Mouse (Mus musculus): ENCODE measurements at regions not wholly inside any gene's neighbourhood (a gene's known extent, or its start where the extent isn't known, plus 50 kb on each side); places are given as distances from the start of the nearest gene placed in this dataset.

DNA sequence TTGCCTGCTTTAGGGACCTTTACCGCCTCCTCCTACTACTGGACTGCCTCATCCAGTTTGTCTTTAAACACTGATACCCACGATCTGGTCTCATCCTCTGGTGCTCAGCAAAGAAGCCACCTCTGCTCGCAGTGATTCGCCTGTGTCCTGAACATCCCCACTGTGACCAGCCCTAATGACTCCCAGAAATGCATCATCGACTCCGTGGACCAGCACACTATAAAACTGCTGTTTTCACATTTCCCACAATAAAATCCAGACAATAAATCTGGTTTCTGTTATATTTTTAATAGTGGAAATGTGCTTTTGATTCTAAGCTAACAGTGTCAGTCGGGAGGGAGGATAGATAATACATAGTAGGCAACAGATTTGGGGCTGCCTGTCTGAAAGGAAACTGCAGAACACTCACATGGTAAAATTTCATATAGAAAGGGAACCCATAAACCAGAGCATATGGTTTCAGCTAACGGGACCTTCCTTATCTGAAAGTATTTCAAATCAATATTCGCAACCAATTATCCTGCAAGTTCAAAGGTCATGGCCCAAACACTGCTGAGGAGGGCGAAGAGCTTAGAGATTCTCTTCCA lies 233.7 kb upstream of the Cxadr start:
- TF ChIP-seq POLR2A (IDR thresholded peaks at IDR 0.05; ENCODE audit: control insufficient read depth, low read depth, low read length) = no peak
- no peak for TF ChIP-seq CTCF (IDR thresholded peaks at IDR 0.05; ENCODE audit: control insufficient read depth, insufficient read depth, insufficient replicate concordance, low read depth, low read length)
- H3K27ac ChIP-seq (ENCODE audit: control insufficient read depth, insufficient read depth, low read depth, low read length) = no peak overlapping the region
- H3K27me3 ChIP-seq (ENCODE audit: control insufficient read depth, insufficient read depth, low read length) = no peaks in the 10 kb centered on the region
- no peaks in the 10 kb centered on the region for H3K4me1 ChIP-seq (ENCODE audit: control insufficient read depth, insufficient read depth, low read length)
- H3K36me3 ChIP-seq (ENCODE audit: control insufficient read depth, insufficient read depth, low read length) = no peaks in the 10 kb centered on the region
- H3K4me3 ChIP-seq (ENCODE audit: control insufficient read depth, low read depth, low read length) = no peak overlapping the region

DNA sequence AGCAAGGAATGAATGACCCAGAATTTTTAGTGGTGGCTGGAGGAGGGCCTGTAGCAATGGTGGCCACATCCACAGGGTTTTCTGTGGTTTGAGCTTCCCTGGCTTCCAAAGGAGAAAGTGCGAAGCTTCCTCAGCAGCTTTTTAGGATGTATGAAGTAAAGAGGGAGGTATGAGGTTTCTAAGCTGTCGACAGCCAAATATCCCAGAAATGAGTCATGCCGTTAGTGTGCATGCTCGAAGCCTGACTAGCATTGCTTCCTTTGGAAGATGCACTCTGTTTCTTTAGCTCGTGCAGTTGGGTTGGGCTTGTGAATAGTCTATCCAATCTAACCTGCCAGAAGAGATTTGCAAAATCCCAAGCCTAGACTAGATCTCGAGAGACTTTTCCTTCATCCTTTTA lies 240.8 kb upstream of the Cxadr start:
- no peaks in the 10 kb centered on the region for H3K36me3 ChIP-seq (ENCODE audit: control insufficient read depth, insufficient read depth, low read length)
- H3K27me3 ChIP-seq (ENCODE audit: control insufficient read depth, insufficient read depth, low read length) = no peaks in the 10 kb centered on the region
- no peak overlapping the region for H3K4me3 ChIP-seq (ENCODE audit: control insufficient read depth, low read depth, low read length)
- H3K4me1 ChIP-seq (ENCODE audit: control insufficient read depth, insufficient read depth, low read length) = no peaks in the 10 kb centered on the region
- TF ChIP-seq POLR2A (IDR thresholded peaks at IDR 0.05; ENCODE audit: control insufficient read depth, low read depth, low read length) (no peak), CTCF (IDR thresholded peaks at IDR 0.05; ENCODE audit: control insufficient read depth, insufficient read depth, insufficient replicate concordance, low read depth, low read length) (no peak)
- no peak overlapping the region for H3K27ac ChIP-seq (ENCODE audit: control insufficient read depth, insufficient read depth, low read depth, low read length)

DNA sequence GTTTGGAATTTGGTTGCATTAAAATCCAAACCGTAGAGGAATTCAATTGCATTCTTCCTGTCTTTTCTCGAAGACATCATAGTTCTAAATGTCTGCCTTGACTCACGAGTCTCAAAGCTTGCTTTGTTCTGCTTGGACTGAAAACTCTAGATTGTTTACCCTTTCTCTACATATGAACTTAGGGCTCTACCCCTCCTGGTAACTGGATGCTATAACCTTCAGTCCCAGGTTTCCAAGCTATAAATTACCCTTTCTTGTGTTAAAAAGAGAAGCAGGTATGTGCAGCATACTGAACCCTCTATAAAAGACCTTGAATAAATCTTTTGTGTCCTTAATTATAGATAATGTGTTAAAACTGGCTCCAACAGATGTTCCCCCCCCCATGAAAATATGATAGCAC lies 243.7 kb upstream of the Cxadr start:
- Histone ChIP-seq H3K4me1 (ENCODE audit: control insufficient read depth, insufficient read depth, low read length) (no peaks in the 10 kb centered on the region), H3K27ac (ENCODE audit: control insufficient read depth, insufficient read depth, low read depth, low read length) (no peak overlapping the region)
- TF ChIP-seq CTCF (IDR thresholded peaks at IDR 0.05; ENCODE audit: control insufficient read depth, insufficient read depth, insufficient replicate concordance, low read depth, low read length) (no peak), POLR2A (IDR thresholded peaks at IDR 0.05; ENCODE audit: control insufficient read depth, low read depth, low read length) (no peak)

DNA sequence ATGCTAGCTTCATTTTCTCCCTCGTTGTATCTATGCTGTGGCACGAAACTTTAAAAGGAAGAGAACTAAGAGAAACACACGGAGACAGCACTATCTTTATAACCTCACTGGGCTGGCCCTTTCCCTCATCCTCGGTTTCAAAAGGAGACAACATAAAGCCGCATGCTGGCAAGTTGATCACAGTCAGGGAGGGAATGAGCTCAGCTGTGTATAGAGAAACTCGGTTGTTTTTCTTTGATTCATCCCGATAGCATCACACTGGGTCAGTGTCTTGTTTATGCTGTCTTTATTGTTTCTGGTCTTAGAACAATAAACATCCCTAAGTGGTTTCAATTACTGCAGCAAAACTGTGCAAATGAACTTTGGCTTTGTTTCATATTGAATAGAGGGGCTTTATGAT lies 249.2 kb upstream of the Cxadr start:
- no peaks in the 10 kb centered on the region for H3K27me3 ChIP-seq (ENCODE audit: control insufficient read depth, insufficient read depth, low read length)
- peaks cover 2% of the 10 kb centered on the region; the same call in 1 of the 2 replicates for H3K4me1 ChIP-seq (ENCODE audit: control insufficient read depth, insufficient read depth, low read length)
- TF ChIP-seq CTCF (IDR thresholded peaks at IDR 0.05; ENCODE audit: control insufficient read depth, insufficient read depth, insufficient replicate concordance, low read depth, low read length) (no peak), POLR2A (IDR thresholded peaks at IDR 0.05; ENCODE audit: control insufficient read depth, low read depth, low read length) (no peak)
- H3K36me3 ChIP-seq (ENCODE audit: control insufficient read depth, insufficient read depth, low read length) = no peaks in the 10 kb centered on the region
- H3K27ac ChIP-seq (ENCODE audit: control insufficient read depth, insufficient read depth, low read depth, low read length) = no peak overlapping the region
- H3K4me3 ChIP-seq (ENCODE audit: control insufficient read depth, low read depth, low read length) = no peak overlapping the region

More for the DNA sequence above, 243.7 kb upstream of the Cxadr start:
- no peaks in the 10 kb centered on the region for H3K36me3 ChIP-seq (ENCODE audit: control insufficient read depth, insufficient read depth, low read length)
- no peaks in the 10 kb centered on the region for H3K27me3 ChIP-seq (ENCODE audit: control insufficient read depth, insufficient read depth, low read length)
- no peak overlapping the region for H3K4me3 ChIP-seq (ENCODE audit: control insufficient read depth, low read depth, low read length)

DNA sequence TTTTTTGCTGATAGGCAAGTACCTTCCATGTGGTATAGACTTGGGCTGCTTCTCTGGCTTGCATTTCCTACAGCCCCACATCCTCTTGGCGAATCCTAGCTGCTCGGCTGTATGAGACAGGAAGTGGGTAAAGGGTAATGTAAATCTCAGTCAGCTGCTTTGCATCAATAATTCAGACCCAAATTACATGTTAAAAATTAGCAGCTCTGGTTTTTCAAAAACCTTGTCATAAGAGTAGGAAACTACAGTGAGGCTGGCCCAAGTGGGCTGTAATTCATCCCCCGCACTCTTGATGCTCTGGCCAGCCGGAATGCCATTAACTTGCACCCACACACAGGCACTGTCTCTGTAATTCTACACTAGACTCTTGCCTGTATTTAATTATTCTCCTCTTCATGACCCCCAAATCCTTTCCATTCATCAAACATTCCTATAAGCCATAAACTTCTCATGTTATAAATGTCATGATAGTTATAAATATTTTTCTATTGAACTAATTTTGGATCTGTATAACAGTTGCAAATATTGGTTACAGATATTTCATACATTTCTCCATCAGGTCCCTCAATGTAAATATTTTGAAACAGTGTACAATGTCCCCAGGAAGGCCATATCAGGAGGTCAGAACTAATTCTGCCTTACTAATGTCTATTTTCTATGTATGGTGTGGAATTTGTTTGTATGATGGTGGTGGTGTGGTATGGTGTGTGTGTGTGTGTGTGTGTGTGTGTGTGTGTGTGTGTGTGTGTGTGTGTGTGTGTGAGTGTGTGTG lies 261.0 kb upstream of the Cxadr start:
- no peak overlapping the region for H3K27ac ChIP-seq (ENCODE audit: control insufficient read depth, insufficient read depth, low read depth, low read length)
- no peaks in the 10 kb centered on the region for H3K27me3 ChIP-seq (ENCODE audit: control insufficient read depth, insufficient read depth, low read length)

DNA sequence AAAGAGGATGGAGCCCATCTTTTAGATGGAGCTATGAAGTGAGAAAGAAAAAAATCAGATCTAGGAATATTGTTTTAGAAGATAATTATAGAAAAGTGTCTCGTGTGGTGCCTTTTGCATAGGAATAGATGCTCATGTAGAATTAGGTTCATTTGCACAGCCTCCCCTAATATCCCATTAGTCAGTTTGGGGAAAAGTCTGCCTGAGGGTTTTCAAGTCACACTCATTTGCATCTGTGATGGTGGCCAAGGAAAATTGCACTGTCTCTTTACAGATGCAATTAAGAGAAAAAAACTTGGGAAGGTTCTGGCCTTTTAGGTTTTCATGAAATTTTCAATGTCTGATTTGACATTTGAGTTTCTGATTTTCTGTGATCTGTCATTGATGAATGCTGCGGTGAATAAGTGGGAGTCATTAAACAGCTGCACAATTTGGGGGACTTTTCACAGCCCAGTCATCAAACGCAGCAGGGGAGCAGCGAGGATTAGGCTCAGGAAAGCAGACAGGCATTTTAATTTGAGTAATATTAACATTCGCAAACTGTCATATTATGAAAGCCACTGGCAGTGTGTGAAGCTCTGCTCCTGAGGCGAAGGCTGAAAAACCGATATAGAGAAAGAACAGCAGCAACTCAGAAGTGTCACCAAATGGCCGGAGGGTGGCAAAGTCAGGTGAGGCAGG lies 281.5 kb upstream of the Cxadr start:
- Histone ChIP-seq H3K36me3 (ENCODE audit: control insufficient read depth, insufficient read depth, low read length) (no peaks in the 10 kb centered on the region), H3K27me3 (ENCODE audit: control insufficient read depth, insufficient read depth, low read length) (no peaks in the 10 kb centered on the region), H3K4me1 (ENCODE audit: control insufficient read depth, insufficient read depth, low read length) (no peaks in the 10 kb centered on the region), H3K4me3 (ENCODE audit: control insufficient read depth, low read depth, low read length) (no peak overlapping the region), H3K27ac (ENCODE audit: control insufficient read depth, insufficient read depth, low read depth, low read length) (no peak overlapping the region)
- TF ChIP-seq CTCF (IDR thresholded peaks at IDR 0.05; ENCODE audit: control insufficient read depth, insufficient read depth, insufficient replicate concordance, low read depth, low read length) = no peak
- no peak for TF ChIP-seq POLR2A (IDR thresholded peaks at IDR 0.05; ENCODE audit: control insufficient read depth, low read depth, low read length)

More for the DNA sequence above, 261.0 kb upstream of the Cxadr start:
- no peak overlapping the region for H3K4me3 ChIP-seq (ENCODE audit: control insufficient read depth, low read depth, low read length)
- H3K4me1 ChIP-seq (ENCODE audit: control insufficient read depth, insufficient read depth, low read length) = no peaks in the 10 kb centered on the region
- H3K36me3 ChIP-seq (ENCODE audit: control insufficient read depth, insufficient read depth, low read length) = no peaks in the 10 kb centered on the region
- TF ChIP-seq CTCF (IDR thresholded peaks at IDR 0.05; ENCODE audit: control insufficient read depth, insufficient read depth, insufficient replicate concordance, low read depth, low read length) = no peak
- no peak for TF ChIP-seq POLR2A (IDR thresholded peaks at IDR 0.05; ENCODE audit: control insufficient read depth, low read depth, low read length)

DNA sequence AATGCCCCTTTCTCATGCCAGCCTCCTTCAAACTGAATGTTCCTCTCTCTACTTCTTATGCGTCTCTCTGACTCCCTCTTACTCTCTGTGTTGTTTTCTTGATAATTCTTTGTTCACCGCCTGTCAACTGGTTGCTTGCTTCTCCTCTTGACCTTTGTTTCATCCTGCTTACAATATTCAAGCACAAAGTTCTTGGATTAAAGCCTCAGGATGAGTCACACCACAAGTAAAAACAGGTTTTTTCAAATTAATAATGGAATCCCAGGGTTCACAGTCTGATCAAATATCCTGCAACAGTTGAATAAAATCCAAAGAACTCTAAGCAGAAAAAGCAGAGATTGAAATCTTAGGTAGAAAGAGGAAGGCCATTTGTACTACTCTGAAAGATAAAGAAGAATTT lies 285.9 kb upstream of the Cxadr start:
- TF ChIP-seq CTCF (IDR thresholded peaks at IDR 0.05; ENCODE audit: control insufficient read depth, insufficient read depth, insufficient replicate concordance, low read depth, low read length) (no peak), POLR2A (IDR thresholded peaks at IDR 0.05; ENCODE audit: control insufficient read depth, low read depth, low read length) (no peak)
- H3K36me3 ChIP-seq (ENCODE audit: control insufficient read depth, insufficient read depth, low read length) = no peaks in the 10 kb centered on the region
- H3K27me3 ChIP-seq (ENCODE audit: control insufficient read depth, insufficient read depth, low read length) = no peaks in the 10 kb centered on the region
- no peak overlapping the region; the same call in 1 of the 2 replicates for H3K27ac ChIP-seq (ENCODE audit: control insufficient read depth, insufficient read depth, low read depth, low read length)
- H3K4me1 ChIP-seq (ENCODE audit: control insufficient read depth, insufficient read depth, low read length) = no peaks in the 10 kb centered on the region
- no peak overlapping the region for H3K4me3 ChIP-seq (ENCODE audit: control insufficient read depth, low read depth, low read length)
